Mouse (Mus musculus) E14TG2a.4 (cell line): ENCODE data around the gene Fubp1.
A peak's percentile ranks its signal among the peaks of the same experiment; 100 is the strongest.

Experiments used
- H3K27me3 ChIP-seq: 2 replicates; pipeline ENCODE4 v1.6.1; 2014; ENCODE audit warnings: low read length, control low read depth; ENCODE audit not compliant: insufficient read depth
- H3K36me3 ChIP-seq: 2 replicates; pipeline ENCODE4 v1.6.1; 2014; ENCODE audit warnings: low read length, control low read depth; ENCODE audit not compliant: insufficient read depth
- H3K4me1 ChIP-seq: replicated peaks from 2 replicates; pipeline ENCODE4 v1.6.1; 2014; ENCODE audit warnings: low read depth, low read length, control low read depth
- H3K4me3 ChIP-seq: replicated peaks from 2 replicates; pipeline ENCODE4 v1.5.1; 2014; ENCODE audit warnings: mild to moderate bottlenecking, low read length
- H3K9me3 ChIP-seq: 2 replicates; pipeline ENCODE4 v1.6.1; 2014; ENCODE audit warnings: low read length, control low read depth
- CTCF ChIP-seq: conservative IDR thresholded peaks from 2 replicates; pipeline ENCODE4 v1.5.1; 2014; ENCODE audit warnings: low read length
- NANOG ChIP-seq: IDR thresholded peaks from 2 replicates; pipeline ENCODE4 v1.6.1; 2014; ENCODE audit warnings: borderline replicate concordance, low read length, mixed read lengths
- POU5F1 ChIP-seq: IDR thresholded peaks from 2 replicates; pipeline ENCODE4 v1.6.1; 2014; ENCODE audit warnings: low read length, borderline replicate concordance

Fubp1 gene

DNA sequence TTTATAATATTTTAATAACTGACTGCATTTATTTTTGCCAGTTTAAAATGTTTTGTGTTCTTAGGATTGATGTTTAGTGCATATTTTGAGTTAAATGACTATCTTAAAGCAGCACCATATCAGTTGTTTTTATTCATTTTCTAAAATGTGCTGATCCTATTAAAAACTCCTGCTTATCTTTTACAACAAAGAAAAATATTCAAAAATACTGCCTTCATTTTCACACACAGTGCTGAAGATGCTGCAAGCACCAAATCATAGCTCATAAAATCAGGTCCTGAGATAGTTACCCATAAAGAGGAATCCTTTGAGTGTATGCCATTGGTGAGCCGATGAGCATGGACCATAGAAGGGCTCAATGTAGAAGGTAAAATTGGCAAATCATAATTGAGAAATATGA lies 25.0 kb downstream of the Fubp1 start:
- Histone ChIP-seq H3K4me1 (peaks cover 25% of the 10 kb centered on the region), H3K9me3 (no peaks in the 10 kb centered on the region), H3K4me3 (no peak overlapping the region), H3K36me3 (peaks cover 87% of the 10 kb centered on the region), H3K27me3 (no peaks in the 10 kb centered on the region)
- TF ChIP-seq POU5F1 (no peak), CTCF (no peak), NANOG (no peak)

DNA sequence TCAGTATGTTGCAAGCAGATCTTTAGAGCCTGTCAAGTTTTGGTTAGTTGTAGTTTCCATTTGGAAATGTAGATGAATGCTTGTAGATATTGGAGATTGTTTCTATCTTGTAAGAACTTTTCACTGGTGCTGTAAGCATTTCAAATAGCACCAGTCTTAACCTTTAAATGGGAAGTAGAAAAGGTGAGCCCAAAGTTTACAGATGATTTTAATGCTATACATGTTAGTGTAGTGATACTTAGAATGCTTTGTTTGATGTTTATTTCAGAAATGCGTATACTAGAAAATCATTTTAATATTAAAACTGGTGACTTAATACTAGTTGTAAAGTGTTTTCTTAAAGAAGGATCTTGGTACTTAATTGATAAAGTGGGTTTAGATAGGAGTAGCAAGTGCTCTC lies 25.6 kb downstream of the Fubp1 start:
- no peaks in the 10 kb centered on the region for H3K9me3 ChIP-seq
- no peaks in the 10 kb centered on the region for H3K27me3 ChIP-seq
- H3K4me1 ChIP-seq = peaks cover 25% of the 10 kb centered on the region
- TF ChIP-seq POU5F1 = no peak
- H3K4me3 ChIP-seq = no peak overlapping the region
- peaks cover 86% of the 10 kb centered on the region for H3K36me3 ChIP-seq

DNA sequence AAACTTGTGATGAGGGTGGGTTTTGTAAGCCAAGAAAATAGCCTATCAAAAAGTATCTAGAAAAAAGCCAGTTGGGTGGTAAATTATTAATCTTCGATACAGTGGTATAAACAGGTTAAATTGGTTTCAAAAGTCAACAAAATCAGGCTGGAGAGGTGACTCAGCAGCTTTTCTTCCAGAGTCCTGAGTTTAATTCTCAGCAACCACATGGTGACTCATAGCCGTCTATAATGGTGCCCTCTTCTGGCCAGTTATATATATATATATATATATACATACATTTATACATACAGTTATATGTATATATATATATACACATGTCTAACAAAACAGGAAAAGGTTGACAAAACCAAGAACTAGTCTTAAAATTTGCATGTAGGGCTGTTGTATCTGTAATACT lies 28.6 kb downstream of the Fubp1 start:
- H3K4me3 ChIP-seq = no peak overlapping the region
- H3K36me3 ChIP-seq = peaks cover 67% of the 10 kb centered on the region
- H3K4me1 ChIP-seq = no peaks in the 10 kb centered on the region
- H3K9me3 ChIP-seq = no peaks in the 10 kb centered on the region
- no peaks in the 10 kb centered on the region for H3K27me3 ChIP-seq
- TF ChIP-seq CTCF (no peak), POU5F1 (no peak), NANOG (no peak)

DNA sequence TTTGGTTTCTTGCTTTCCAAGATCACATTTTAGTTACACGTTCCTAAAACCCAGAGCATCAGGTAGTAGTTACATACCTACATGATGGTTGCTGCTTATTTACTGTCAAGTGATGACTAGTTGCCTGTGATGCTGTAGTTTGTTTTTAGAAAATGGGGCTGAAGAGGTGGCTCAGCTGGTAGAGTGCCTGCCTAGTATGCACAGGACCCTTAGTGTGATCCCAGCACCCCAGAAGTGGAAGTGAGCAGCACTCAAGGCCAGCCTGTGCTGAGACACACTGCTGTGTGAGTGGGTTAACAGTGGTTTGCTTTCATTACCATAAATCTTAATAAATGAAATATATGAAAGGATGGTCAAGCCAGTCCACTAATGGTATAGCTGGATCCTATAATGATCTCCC lies 29.4 kb downstream of the Fubp1 start:
- no peak overlapping the region for H3K4me3 ChIP-seq
- peaks cover 59% of the 10 kb centered on the region for H3K36me3 ChIP-seq
- H3K9me3 ChIP-seq = no peaks in the 10 kb centered on the region
- no peaks in the 10 kb centered on the region for H3K4me1 ChIP-seq
- no peaks in the 10 kb centered on the region for H3K27me3 ChIP-seq
- TF ChIP-seq NANOG = no peak
- TF ChIP-seq CTCF = no peak
- no peak for TF ChIP-seq POU5F1

DNA sequence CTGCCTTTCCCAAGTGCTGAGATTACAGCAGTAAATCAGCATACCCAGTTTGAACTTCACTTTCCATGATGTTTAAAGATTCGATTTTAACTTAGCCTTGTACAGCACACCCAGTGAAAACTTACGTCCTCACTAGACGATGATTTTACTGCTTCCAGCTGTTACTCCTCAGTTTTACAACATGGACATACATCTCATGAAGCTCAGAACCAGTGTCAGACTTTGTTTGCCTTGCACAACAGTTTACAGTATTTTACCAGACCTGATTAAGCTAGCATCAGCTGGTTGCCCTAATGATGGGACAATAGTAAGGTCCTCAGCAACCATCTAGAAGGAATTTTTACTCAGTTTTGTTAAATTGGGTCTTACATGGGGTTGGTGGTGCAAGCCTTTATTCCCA lies 30.9 kb downstream of the Fubp1 start:
- no peak for TF ChIP-seq POU5F1
- no peak for TF ChIP-seq NANOG
- no peak for TF ChIP-seq CTCF
- Histone ChIP-seq H3K9me3 (no peaks in the 10 kb centered on the region), H3K4me1 (no peaks in the 10 kb centered on the region), H3K36me3 (peaks cover 44% of the 10 kb centered on the region), H3K27me3 (no peaks in the 10 kb centered on the region), H3K4me3 (no peak overlapping the region)

DNA sequence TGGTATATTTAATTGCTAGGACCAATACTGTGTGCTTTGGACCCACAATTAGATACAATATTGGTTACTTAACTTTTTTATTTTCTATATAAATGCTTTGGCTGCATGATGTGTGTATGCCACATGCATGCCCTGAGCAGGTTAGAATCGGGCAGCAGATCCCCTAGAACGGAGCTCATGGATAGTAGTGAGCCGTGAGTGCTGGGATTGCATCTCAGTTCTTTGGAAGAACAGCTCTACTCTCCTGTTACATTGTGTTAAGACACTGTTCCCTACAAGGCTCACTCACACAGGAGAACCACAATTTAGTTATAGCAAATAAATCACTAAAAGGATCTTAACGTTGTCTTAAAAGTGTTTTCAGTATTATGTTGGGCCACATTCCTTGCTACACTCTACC lies 33.1 kb downstream of the Fubp1 start:
- TF ChIP-seq NANOG = no peak
- Histone ChIP-seq H3K9me3 (no peaks in the 10 kb centered on the region), H3K4me3 (no peak overlapping the region), H3K4me1 (no peaks in the 10 kb centered on the region), H3K27me3 (no peaks in the 10 kb centered on the region), H3K36me3 (peaks cover 31% of the 10 kb centered on the region)

- Histone ChIP-seq H3K9me3 (no peaks in the 10 kb centered on the region), H3K4me3 (no peak overlapping the region), H3K36me3 (peaks cover 13% of the 10 kb centered on the region), H3K4me1 (no peaks in the 10 kb centered on the region), H3K27me3 (no peaks in the 10 kb centered on the region)
- 0 out of 2 replicates have a peak, but pooled peaks have one; percentile 11 for TF ChIP-seq CTCF
- TF ChIP-seq POU5F1 = no peak
- TF ChIP-seq NANOG = no peak
Measured at GRCm38 (mm10) chr3:152245273-152245910, 35.2 kb downstream of the Fubp1 start.

- TF ChIP-seq POU5F1 (no peak), NANOG (no peak), CTCF (no peak)
- no peak overlapping the region for H3K4me3 ChIP-seq
- H3K27me3 ChIP-seq = no peaks in the 10 kb centered on the region
- H3K9me3 ChIP-seq = no peaks in the 10 kb centered on the region
- no peaks in the 10 kb centered on the region for H3K36me3 ChIP-seq
- no peaks in the 10 kb centered on the region for H3K4me1 ChIP-seq
Measured at GRCm38 (mm10) chr3:152247708-152248107, 37.5 kb downstream of the Fubp1 start.

- peaks cover 3% of the 10 kb centered on the region for H3K4me1 ChIP-seq
- TF ChIP-seq CTCF (no peak), NANOG (no peak), POU5F1 (no peak)
- no peaks in the 10 kb centered on the region for H3K9me3 ChIP-seq
- no peaks in the 10 kb centered on the region for H3K27me3 ChIP-seq
- H3K36me3 ChIP-seq = no peaks in the 10 kb centered on the region
- no peak overlapping the region for H3K4me3 ChIP-seq
Measured at GRCm38 (mm10) chr3:152250487-152250886, 40.3 kb downstream of the Fubp1 start.
